Mouse (Mus musculus) monocyte, adult 2 months (primary cell): ENCODE results near the gene Ifi35.
"Not testable (repeated sequence)": the region's sequence is repeated elsewhere in the genome, so short reads cannot be mapped to it uniquely, and the experiment has no call there.

ENCODE experiments used
- DNase-seq, 2 experiments: peaks; one replicate each; pipeline ENCODE4 v3.0.0; 2022; ENCODE audit warnings: low spot score in 2 of 2, low read depth in 1 of 2

Ifi35 gene

GRCm38 (mm10) chr11:101467477-101468262 lies 19.5 kb downstream of the Ifi35 start:
- peak; percentile 38 to 40 for DNase-seq

- DNase-seq: no peak
Measured at GRCm38 (mm10) chr11:101468263-101468688, 20.1 kb downstream of the Ifi35 start.

DNA sequence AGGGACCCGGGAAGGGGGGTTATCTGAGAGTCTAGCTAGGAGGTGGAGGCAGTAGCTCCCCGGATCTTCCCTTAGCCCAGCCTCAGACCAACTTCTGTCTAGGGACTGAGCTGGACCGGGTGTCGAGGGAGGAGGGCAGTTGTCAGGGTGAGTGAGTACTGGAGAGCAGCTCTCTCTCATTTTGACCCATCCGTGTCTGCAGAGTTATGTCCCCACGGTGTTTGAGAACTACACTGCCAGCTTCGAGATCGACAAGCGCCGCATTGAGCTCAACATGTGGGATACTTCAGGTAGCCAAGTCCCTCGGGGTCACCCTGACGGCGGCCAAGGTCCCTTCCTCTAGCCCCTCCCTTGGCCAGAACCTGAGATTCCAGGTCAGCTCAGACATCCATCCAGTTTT lies 20.5 kb downstream of the Ifi35 start:
- no peak for DNase-seq

DNA sequence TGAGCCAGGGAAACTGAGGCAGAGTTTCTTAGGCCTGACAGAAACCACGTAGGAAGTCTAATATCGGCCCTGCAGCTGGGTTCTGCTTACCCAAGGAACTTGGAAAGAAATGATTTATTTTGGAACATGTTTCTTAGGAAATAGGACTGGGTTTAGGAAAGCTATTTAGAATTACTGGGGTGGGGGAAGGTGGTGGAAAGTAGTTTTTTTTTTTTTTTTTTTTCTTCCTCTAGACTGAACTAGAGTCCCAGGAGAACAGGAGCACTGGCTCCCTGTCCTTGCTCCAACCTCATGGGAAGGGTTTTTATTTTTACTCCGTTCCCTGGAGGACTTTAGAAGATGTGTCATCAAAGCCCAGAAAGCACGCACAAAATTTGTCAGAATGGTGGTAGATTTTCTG lies 20.9 kb downstream of the Ifi35 start:
- no peak for DNase-seq

- no peak for DNase-seq
Measured at GRCm38 (mm10) chr11:101470206-101470605, 22.0 kb downstream of the Ifi35 start.

GRCm38 (mm10) chr11:101471926-101472325 lies 23.7 kb downstream of the Ifi35 start:
- DNase-seq: no peak

DNA sequence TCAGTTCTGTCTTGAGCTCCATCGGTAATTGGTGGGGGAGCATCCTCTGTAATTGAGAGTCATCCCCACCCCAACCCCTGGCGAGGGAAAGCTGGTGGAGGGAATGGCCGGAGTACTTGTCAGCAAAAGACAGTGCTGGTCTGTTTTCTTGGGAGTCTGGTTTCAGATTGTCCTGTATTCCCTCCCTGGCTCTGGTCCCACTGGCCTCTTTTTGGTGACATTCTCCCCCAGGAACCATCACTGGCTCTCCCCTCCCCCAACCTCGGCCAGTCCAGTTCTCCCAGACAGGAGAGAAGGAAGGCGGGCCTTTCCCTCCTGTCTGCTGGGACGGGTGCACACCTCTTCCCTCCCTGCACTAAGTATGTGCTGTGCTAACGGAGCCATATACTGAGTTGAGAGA lies 24.1 kb downstream of the Ifi35 start:
- no peak for DNase-seq

GRCm38 (mm10) chr11:101473686-101474085 lies 25.5 kb downstream of the Ifi35 start:
- not testable (repeated sequence) for DNase-seq

DNA sequence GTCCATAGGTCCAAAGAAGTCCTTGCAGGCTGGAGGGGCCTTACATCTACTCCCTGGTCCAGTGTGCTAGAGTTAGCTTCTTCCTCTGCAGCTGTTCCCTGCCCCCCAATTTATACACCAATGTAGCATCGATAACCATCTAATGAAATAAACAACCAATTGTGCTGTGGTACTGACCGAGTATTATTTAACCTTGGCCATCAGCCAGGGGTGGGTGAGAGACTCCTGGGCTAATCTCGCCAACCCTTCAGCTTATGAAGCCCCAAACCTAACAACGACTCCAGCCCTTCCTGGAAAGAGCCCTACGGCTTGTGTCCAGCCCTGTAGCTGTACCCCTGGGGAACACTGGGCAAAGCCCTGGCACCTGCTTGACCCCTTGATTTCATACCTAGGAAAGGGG lies 26.1 kb downstream of the Ifi35 start:
- no peak for DNase-seq

DNA sequence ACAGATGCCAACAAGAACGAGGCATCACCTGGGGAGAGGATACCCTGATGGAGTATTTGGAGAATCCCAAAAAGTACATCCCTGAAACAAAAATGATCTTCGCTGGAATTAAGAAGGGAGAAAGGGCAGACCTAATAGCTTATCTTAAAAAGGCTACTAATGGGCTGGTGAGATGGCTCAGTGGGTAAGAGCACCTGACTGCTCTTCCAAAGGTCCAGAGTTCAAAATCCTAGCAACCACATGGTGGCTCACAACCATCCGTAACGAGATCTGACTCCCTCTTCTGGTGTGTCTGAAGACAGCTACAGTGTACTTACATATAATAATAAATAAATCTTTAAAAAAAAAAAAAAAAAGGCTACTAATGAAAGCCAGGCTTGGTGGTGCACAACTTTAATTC lies 28.2 kb downstream of the Ifi35 start:
- not testable (repeated sequence) for DNase-seq

DNA sequence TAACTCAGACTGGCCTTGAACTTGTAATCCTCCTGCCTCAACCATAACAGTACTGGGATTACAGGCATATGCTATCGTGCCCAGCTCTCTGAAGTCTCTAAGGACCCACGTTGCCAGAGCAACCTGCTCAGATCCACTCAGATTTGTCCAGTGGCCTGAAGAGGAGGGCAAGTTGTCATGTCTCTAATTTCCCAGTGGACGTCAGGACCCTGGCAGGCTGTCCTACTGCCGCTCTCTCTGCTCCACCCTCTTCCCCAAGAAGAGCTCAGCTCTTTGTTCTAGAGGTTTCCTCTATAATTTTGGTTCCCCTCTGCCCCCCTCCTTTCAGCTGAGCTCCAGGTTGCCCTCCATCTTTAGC lies 29.0 kb downstream of the Ifi35 start:
- DNase-seq: no peak

DNA sequence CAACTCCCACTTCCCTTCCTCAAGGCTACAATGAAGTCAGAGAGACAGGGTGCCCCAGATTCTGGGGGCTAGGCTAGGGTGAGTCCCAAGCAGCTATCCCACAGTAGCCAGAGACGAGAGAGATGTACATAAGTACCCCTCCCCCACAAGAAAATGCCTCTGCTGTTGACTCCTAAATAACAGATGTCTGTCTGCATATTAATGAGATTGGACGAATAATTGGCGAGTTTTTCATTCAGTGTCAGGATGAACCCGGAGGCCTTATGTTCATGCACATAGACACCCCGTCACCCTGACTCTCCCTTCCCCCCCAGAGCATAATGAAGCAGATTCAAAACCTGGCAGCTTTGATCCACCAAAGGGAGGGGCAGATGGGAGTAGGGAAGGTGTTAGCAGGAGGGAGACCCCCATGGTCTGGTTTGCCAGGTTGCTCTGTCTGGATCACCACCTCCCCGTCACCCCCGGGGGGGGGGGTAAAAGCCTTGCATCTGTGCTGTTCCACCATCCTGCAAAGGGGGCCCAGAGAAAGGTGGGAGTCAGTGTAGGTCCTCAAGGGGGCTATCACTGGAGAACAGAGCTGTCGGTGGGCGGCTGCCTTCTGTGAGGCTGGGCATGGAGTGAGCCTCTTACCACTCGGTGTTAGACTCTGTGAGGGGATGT lies 29.5 kb downstream of the Ifi35 start:
- no peak for DNase-seq

- DNase-seq: no peak
Measured at GRCm38 (mm10) chr11:101479171-101479635, 31.0 kb downstream of the Ifi35 start.

DNA sequence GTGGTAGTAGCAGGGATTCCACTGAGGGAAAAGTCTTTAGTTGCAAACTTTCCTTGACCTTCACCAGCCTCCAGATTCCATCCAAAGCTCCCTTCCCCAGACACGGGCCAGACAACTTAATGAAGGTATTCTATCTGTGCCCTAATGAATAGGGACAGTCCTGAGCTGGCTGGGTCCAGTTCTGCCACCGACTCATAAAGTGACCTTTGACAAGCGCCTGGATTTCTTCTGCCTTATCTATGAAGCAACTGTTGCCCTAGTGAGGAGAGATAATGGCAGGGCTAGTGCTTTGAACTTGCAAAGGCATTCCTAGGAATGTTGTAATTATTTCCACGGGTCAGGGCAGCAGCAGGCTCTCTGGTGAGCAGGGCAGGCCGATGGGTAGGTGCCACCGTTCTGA lies 32.7 kb downstream of the Ifi35 start:
- no peak for DNase-seq

DNA sequence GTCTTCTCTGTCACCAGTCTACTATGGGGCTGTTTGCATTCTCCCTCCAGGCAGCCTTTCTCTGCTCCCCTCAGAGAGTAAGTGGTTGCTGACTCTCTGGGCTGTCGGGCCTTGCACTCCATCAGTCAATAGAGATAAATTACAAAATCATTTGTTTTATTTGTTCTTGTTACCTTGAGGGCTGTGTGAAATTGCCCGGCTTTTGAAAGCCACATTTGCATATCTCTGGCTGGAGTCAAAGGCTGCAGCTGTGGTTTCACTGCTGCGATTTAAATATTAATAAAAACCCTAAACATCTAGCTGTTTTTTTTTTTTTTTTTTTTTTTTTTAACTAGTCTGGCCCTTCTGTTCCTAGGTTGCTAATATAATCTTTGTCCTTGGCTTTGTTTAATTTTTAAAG lies 35.6 kb downstream of the Ifi35 start:
- no peak for DNase-seq

GRCm38 (mm10) chr11:101484245-101484644 lies 36.0 kb downstream of the Ifi35 start:
- no peak for DNase-seq

GRCm38 (mm10) chr11:101484814-101485213 lies 36.6 kb downstream of the Ifi35 start:
- DNase-seq: no peak

- no peak for DNase-seq
Measured at GRCm38 (mm10) chr11:101485509-101486028, 37.4 kb downstream of the Ifi35 start.

DNA sequence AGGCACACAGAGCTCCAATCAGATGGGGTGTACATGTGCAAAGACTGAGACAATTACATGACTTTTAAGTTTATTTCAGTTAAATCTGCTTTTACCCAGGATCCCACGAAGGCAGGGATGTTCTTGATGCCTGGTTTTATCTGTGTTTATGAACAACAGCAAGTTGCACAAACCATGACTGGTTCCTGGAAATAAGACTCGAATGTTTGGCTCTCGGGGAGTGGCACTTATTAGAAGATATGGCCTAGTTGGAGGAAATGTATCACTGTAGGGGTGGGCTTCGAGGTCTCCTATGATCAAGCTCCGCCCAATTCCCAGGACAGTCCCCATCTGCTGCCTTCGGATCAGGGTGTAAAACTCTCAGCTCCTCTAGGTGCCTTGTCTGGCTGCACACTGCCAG lies 37.9 kb downstream of the Ifi35 start:
- no peak for DNase-seq

- no peak for DNase-seq
Measured at GRCm38 (mm10) chr11:101506269-101506780, 58.1 kb downstream of the Ifi35 start.

GRCm38 (mm10) chr11:101507090-101507489 lies 58.9 kb downstream of the Ifi35 start:
- no peak for DNase-seq
